Mouse (Mus musculus) midbrain, embryonic 13.5 days (tissue): ENCODE data around the gene Lepr. TPM values are rescaled to one million over a fixed set of nuclear protein-coding genes. Genes with fewer than 3 reads are reported as not detected.

ENCODE experiments used
- ATAC-seq: fragments of 200-750 bp; cut with Nextera tagmentation; 2 replicates; pipeline ENCODE4 v1.8.0; 2017; ENCODE audit warnings: mild to moderate bottlenecking, moderate TSS enrichment, moderate library complexity
- H3K27ac ChIP-seq: fragments of 300-500 bp; sonication (generic); 2 replicates; pipeline ENCODE4 v1.5.1; 2015; ENCODE audit warnings: inconsistent platforms, mild to moderate bottlenecking, moderate library complexity
- H3K27me3 ChIP-seq: fragments of 300-500 bp; sonication (generic); 2 replicates; pipeline ENCODE4 v1.6.1; 2015; ENCODE audit warnings: mild to moderate bottlenecking, inconsistent platforms
- H3K36me3 ChIP-seq: fragments of 300-500 bp; sonication (generic); 2 replicates; pipeline ENCODE4 v1.6.1; 2015; ENCODE audit warnings: mild to moderate bottlenecking, inconsistent platforms
- H3K4me1 ChIP-seq: fragments of 300-500 bp; sonication (generic); replicated peaks from 2 replicates; pipeline ENCODE4 v1.6.1; 2015; ENCODE audit warnings: inconsistent platforms
- H3K4me2 ChIP-seq: fragments of 300-500 bp; sonication (generic); replicated peaks from 2 replicates; pipeline ENCODE4 v1.6.1; 2015; ENCODE audit warnings: moderate library complexity, mild to moderate bottlenecking, inconsistent platforms
- H3K4me3 ChIP-seq: fragments of 300-500 bp; sonication (generic); replicated peaks from 2 replicates; pipeline ENCODE4 v1.5.1; 2015; ENCODE audit warnings: mild to moderate bottlenecking, inconsistent platforms
- H3K9ac ChIP-seq: fragments of 300-500 bp; sonication (generic); replicated peaks from 2 replicates; pipeline ENCODE4 v1.6.1; 2015; ENCODE audit warnings: mild to moderate bottlenecking, inconsistent platforms
- H3K9me3 ChIP-seq: fragments of 300-500 bp; sonication (generic); 2 replicates; pipeline ENCODE4 v1.6.1; 2016; ENCODE audit warnings: mild to moderate bottlenecking, inconsistent platforms
- WGBS: fragments of 180-500 bp; shearing (Covaris S2); methylation state at CpG from one replicate; pipeline ENCODE4 v1.1.7; 2015; 5-methylcytosine and 5-hydroxymethylcytosine counted together
- polyA plus RNA-seq: library from polyadenylated mRNA; unstranded; fragments of >200 nt; fragmentation: Nextera tagmentation; extraction: Ambion mirVana; gene quantifications from 2 replicates; pipeline ENCODE4 v1.2.1, GENCODE M21; 2015

Lepr gene
- polyA plus RNA-seq: 1.9 and 2.7 TPM in 2 replicates

DNA sequence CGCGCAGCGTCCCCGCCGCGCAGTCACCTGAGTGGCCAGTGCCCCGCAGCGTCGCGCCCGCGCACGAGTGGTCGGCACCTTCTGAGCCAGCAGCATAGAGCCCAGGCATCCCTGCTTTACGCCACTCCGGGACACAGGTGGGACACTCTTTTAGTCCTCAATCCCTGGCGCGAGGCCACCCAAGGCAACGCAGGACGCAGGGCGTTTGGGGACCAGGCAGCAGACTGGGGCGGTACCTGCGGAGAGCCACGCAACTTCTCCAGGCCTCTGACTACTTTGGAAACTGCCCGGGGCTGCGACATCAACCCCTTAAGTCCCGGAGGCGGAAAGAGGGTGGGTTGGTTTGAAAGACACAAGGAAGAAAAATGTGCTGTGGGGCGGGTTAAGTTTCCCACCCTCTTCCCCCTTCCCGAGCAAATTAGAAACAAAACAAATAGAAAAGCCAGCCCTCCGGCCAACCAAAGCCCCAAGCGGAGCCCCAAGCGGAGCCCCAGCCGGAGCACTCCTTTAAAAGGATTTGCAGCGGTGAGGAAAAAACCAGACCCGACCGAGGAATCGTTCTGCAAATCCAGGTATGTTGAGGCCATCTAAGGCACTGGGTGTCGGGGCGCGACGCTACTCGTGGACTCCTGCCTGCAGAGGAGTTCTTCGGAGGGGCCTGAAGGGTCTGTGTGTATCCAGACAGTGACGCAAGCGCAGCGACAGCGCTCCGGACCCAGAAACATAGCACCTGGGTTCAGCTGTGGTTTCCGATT lies at the start of gene Lepr:
Gene Lepr (plus strand): TSS at position 38 of the 755 bp plus-strand sequence.
- under 1% methylated on average over 50 of the region's 50 CpGs for WGBS
- peak; percentile 53; the same call in 1 of the 2 replicates for ATAC-seq
- H3K4me3 ChIP-seq: peak within 1 kb of the TSS; percentile 44
- peaks cover 10% of the 10 kb centered on the region for H3K4me1 ChIP-seq
- peaks cover 32% of the 10 kb centered on the region for H3K27me3 ChIP-seq
- peak within 1 kb of the TSS; percentile 86 for H3K4me2 ChIP-seq
- no peaks in the 10 kb centered on the region for H3K9me3 ChIP-seq
- H3K9ac ChIP-seq: peak within 1 kb of the TSS; percentile 52
- H3K36me3 ChIP-seq: no peaks in the 10 kb centered on the region
- H3K27ac ChIP-seq: no peak within 1 kb of the TSS

DNA sequence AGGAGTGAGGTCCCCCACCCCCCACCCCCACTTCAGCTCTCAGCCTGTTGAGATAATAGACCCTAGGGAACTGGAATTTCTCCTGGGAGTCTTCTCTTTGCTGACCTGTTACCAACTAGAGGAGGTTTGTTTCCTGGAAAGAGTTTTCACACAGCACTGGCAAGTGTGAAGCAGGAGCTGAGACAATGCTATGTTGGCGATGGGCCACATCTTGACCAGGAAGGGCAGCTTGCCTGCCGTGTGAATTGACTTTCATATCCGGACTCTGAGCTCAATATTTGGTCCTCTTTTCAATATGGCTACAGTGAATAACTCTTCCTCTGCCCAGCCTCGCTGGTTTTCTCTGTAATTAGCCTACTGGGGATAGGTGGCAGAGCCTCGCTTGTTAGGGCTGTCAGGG lies 48.0 kb upstream of the Lepr start:
- H3K9me3 ChIP-seq: no peaks in the 10 kb centered on the region
- no peak overlapping the region for H3K9ac ChIP-seq
- no peaks in the 10 kb centered on the region for H3K36me3 ChIP-seq
- ATAC-seq: no peak
- no peaks in the 10 kb centered on the region for H3K27me3 ChIP-seq
- H3K4me1 ChIP-seq: no peaks in the 10 kb centered on the region; the same call in 1 of the 2 replicates
- no peak overlapping the region for H3K27ac ChIP-seq
- H3K4me2 ChIP-seq: no peak overlapping the region
- WGBS: 71% methylated on average over 5 of the region's 5 CpGs
- H3K4me3 ChIP-seq: no peak overlapping the region

DNA sequence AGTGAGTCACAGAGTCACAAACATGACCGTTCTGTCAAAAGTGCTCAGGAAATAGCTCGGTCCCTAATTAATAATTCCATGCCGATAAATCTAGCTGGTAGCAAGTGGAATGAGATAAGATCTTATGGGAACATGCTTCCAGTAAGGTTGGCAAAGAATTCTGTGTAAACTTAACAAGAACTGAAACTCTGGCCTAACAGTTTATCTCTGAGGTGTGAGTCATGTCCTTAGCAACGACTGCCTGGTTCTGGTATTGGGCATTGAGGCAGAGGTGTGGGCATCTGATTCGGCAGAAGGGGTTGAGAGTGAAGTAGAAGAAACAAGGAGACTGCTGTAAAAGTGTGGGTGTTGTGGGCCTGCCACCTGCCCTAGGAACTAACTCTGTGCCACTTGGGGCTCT lies 47.4 kb upstream of the Lepr start:
- H3K9me3 ChIP-seq: no peaks in the 10 kb centered on the region
- ATAC-seq: no peak
- 86% methylated on average over 5 of the region's 5 CpGs for WGBS
- no peaks in the 10 kb centered on the region for H3K36me3 ChIP-seq
- no peak overlapping the region for H3K4me3 ChIP-seq
- no peak overlapping the region for H3K4me2 ChIP-seq
- no peak overlapping the region for H3K27ac ChIP-seq
- no peaks in the 10 kb centered on the region; the same call in 1 of the 2 replicates for H3K4me1 ChIP-seq
- H3K9ac ChIP-seq: no peak overlapping the region
- no peaks in the 10 kb centered on the region for H3K27me3 ChIP-seq

DNA sequence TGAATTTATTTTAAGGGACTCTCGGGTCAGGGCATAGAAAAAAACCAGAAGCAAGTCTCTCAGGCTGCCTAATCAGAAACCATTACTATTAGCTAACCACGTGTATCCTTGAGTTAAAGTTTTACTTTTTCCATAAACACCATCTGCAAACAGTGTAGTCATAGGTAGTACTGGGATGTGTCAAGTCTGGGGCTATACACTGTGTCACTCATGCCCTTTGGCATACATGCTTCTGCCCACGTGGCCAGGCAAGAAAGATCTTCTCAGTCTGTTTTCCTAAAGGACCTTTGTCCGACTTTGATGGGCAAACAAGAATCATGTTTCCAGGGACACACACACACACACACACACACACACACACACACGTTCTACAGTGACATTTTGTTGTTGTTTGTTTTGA lies 42.4 kb upstream of the Lepr start:
- 80% methylated on average over 5 of the region's 5 CpGs for WGBS

DNA sequence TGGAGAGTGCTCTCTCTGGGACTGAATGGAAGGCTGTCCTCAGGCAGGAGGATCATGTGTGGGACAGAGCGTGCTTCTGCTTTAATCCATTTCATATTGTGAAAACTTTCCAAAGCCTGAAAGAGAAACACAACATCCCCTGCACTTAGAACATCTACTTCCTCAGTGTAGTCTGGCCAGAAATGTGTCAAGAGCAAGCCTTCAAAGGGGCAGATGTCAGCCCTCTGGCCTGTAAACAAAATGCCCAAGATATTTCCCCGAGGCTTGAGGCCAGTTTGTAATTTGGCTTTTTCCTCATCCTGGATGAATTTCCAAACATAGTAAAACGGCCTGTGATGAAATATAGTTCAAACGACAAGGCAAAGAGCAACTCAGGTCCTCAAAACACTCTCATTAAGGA lies 41.5 kb upstream of the Lepr start:
- Histone ChIP-seq H3K27me3 (no peaks in the 10 kb centered on the region), H3K4me1 (no peaks in the 10 kb centered on the region), H3K27ac (no peak overlapping the region), H3K4me3 (no peak overlapping the region), H3K9me3 (no peaks in the 10 kb centered on the region), H3K36me3 (no peaks in the 10 kb centered on the region), H3K9ac (no peak overlapping the region), H3K4me2 (no peak overlapping the region)
- no peak for ATAC-seq
- 76% methylated on average over 4 of the region's 4 CpGs for WGBS

More for the DNA sequence above, 42.4 kb upstream of the Lepr start:
- no peak for ATAC-seq
- no peak overlapping the region for H3K27ac ChIP-seq
- no peaks in the 10 kb centered on the region for H3K9me3 ChIP-seq
- no peaks in the 10 kb centered on the region for H3K27me3 ChIP-seq
- H3K9ac ChIP-seq: no peak overlapping the region
- H3K4me2 ChIP-seq: no peak overlapping the region
- H3K36me3 ChIP-seq: no peaks in the 10 kb centered on the region
- no peak overlapping the region for H3K4me3 ChIP-seq
- H3K4me1 ChIP-seq: no peaks in the 10 kb centered on the region

DNA sequence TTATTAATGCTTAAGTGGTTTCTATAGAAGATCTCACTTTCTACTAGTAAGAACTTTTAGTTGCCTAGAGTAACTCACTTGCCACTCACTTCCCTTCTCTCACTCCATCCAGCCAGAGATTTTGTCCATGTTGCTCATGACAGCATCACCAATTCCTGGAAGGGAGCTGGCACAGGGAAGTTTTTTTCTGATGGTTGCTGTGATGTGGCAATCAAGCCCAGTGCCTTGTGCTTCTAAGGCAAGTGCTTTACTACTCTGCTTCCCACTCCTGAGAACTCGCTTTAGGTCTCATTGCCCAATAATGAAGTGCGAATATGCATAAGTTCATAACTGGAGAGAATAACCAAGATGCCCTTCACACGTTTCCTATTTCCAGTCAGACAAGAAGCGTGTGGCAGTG lies 34.6 kb upstream of the Lepr start:
- ATAC-seq: no peak
- Histone ChIP-seq H3K9ac (no peak overlapping the region), H3K27me3 (no peaks in the 10 kb centered on the region), H3K9me3 (no peaks in the 10 kb centered on the region), H3K4me3 (no peak overlapping the region), H3K4me1 (no peaks in the 10 kb centered on the region), H3K27ac (no peak overlapping the region), H3K4me2 (no peak overlapping the region), H3K36me3 (no peaks in the 10 kb centered on the region)
- WGBS: 88% methylated on average over 4 of the region's 4 CpGs

DNA sequence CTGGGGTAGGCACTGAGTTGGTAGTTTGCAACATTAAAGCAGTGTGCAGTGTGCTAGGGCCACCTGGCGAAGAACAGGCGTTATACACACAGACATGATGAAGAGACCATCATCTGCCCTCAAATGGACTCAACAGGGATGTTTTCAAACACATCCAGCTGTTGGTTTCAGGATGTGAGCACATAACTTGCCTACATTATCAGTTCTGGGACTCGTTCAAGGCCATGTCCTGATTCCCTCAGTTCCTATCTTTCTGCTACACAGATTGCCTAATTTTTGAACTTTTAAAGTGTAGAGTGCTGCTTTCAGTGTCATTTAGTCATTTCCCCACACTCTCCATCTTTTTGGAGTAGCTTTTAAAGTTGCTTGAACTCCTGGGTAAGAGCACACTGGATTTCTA lies 34.1 kb upstream of the Lepr start:
- WGBS: 89% methylated on average over 3 of the region's 3 CpGs
- no peaks in the 10 kb centered on the region for H3K9me3 ChIP-seq
- H3K4me1 ChIP-seq: no peaks in the 10 kb centered on the region
- H3K36me3 ChIP-seq: no peaks in the 10 kb centered on the region
- H3K4me3 ChIP-seq: no peak overlapping the region
- ATAC-seq: no peak
- H3K27ac ChIP-seq: no peak overlapping the region
- H3K27me3 ChIP-seq: no peaks in the 10 kb centered on the region
- H3K4me2 ChIP-seq: no peak overlapping the region
- H3K9ac ChIP-seq: no peak overlapping the region

DNA sequence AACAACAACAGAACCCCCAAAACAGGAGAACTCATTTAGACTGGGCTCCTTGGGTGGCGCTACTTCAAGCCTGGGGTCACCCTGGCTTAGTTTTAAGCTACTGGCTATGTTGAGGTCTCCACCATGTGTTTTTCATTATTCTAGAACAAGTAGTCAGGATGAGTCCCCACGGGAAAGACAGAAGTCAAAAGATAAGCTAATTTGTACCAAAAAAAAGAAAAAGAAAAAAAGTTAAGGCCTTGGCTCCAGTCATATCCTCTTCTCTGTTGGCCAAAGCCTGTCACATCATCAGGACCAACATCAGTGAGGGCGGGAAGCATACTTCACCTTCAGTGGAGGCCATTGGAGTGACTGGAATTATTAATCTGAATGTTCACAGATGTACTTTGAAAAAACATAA lies 32.4 kb upstream of the Lepr start:
- Histone ChIP-seq H3K27ac (no peak overlapping the region), H3K9me3 (no peaks in the 10 kb centered on the region), H3K4me3 (no peak overlapping the region), H3K9ac (no peak overlapping the region), H3K36me3 (no peaks in the 10 kb centered on the region), H3K4me2 (no peak overlapping the region), H3K27me3 (no peaks in the 10 kb centered on the region), H3K4me1 (no peaks in the 10 kb centered on the region)
- 93% methylated on average over 3 of the region's 3 CpGs for WGBS
- no peak for ATAC-seq

DNA sequence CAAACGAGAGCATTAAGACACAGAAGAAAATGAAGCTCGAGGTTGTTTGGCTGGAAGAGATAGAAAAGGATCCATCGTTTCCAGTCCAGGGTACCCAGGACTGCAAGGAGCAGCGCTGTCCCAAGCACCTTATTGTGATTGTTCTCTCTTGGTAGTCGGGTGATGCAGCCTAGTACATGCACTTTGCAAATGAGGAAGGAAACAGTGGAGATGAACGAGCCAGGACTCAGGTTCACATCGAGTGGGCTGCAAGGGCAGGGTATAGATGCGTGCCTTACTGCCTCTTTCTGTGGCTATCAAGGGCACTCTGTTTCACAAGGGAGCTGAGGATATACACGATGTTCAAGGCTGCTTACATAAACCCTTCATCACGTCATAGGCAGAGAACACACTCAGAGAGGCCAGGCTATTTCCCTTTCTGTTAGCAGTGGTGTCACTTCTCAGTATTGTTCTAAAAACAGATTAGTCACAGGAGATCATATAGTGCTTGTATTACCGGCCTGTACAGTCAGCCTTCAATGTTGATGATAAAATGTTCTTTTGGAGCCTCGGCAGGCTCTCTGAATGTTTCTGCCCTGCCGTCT lies 30.9 kb upstream of the Lepr start:
- 79% methylated on average over 13 of the region's 13 CpGs for WGBS
- Histone ChIP-seq H3K4me3 (no peak overlapping the region), H3K4me2 (no peak overlapping the region), H3K27ac (no peak overlapping the region), H3K27me3 (no peaks in the 10 kb centered on the region), H3K36me3 (no peaks in the 10 kb centered on the region), H3K9ac (no peak overlapping the region), H3K4me1 (no peaks in the 10 kb centered on the region), H3K9me3 (no peaks in the 10 kb centered on the region)
- no peak for ATAC-seq

DNA sequence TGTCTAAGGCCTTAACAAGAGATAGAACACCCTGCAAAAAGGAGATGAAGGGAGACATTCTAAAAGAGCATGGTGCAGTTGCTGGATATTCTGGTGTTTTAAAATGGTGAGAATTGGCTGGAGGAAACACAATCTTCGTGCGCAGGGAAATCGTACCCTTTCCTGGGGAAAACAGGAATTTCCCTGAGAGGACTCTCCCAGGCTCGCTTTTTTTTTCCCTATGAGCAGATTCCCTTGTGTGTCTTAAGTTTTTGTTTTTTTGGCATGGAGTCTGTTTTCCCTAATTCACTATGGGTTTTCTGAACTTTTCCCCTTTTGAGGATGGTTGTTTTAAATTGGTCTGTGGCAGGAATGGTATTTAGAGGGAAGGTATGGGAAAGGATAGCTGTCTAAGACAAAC lies 28.0 kb upstream of the Lepr start:
- H3K9me3 ChIP-seq: no peaks in the 10 kb centered on the region
- no peak overlapping the region for H3K27ac ChIP-seq
- H3K27me3 ChIP-seq: no peaks in the 10 kb centered on the region
- no peak overlapping the region for H3K9ac ChIP-seq
- ATAC-seq: no peak
- H3K4me2 ChIP-seq: no peak overlapping the region
- H3K4me3 ChIP-seq: no peak overlapping the region
- no peaks in the 10 kb centered on the region for H3K4me1 ChIP-seq
- H3K36me3 ChIP-seq: no peaks in the 10 kb centered on the region
- 96% methylated on average over 4 of the region's 4 CpGs for WGBS

DNA sequence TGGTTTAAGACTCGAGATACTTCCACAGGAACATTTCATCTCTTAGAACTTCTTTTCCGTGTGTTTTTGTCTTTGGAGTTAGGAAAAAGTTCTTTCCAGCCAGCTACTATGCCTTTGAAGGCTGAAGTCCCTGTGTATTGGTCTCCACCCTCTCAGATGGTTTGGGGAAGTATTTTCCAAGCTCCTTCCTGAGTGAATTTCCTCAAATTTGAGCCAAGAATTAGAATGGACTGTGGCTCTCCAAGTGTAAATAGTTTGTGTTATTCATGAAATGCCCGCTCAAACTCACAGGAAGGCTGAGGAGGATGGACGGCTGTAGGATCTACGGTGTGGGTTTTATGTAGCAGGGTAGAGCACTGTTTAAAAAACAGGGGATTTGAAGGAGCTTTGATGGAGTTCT lies 27.6 kb upstream of the Lepr start:
- ATAC-seq: no peak
- Histone ChIP-seq H3K27ac (no peak overlapping the region), H3K36me3 (no peaks in the 10 kb centered on the region), H3K9me3 (no peaks in the 10 kb centered on the region), H3K4me3 (no peak overlapping the region), H3K27me3 (no peaks in the 10 kb centered on the region), H3K9ac (no peak overlapping the region), H3K4me2 (no peak overlapping the region), H3K4me1 (no peaks in the 10 kb centered on the region)
- 87% methylated on average over 5 of the region's 5 CpGs for WGBS

DNA sequence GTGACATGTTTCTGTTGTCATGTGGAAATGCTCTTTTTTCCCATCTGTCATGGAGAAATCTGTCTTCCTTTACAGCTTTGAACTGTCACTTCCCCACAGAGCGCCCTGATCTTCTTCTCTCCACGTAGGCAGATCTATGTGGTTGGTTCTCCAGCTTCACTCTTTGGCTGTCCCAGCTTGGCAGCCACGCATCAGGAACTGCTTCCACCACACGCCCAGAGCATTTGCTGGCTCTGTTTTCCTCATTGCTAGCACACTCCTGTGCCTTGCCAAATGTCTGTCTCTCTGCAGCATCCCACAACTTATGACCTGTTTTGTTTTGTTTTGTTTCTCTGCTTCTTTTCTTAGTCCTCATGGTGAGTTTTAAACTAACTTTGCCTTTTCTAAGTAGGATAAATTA lies 24.3 kb upstream of the Lepr start:
- no peaks in the 10 kb centered on the region for H3K36me3 ChIP-seq
- H3K27ac ChIP-seq: no peak overlapping the region
- WGBS: 78% methylated on average over 4 of the region's 4 CpGs
- no peaks in the 10 kb centered on the region for H3K27me3 ChIP-seq
- H3K9me3 ChIP-seq: no peaks in the 10 kb centered on the region
- no peak overlapping the region for H3K4me2 ChIP-seq
- no peak overlapping the region for H3K4me3 ChIP-seq
- no peaks in the 10 kb centered on the region for H3K4me1 ChIP-seq
- no peak overlapping the region for H3K9ac ChIP-seq
- no peak for ATAC-seq

DNA sequence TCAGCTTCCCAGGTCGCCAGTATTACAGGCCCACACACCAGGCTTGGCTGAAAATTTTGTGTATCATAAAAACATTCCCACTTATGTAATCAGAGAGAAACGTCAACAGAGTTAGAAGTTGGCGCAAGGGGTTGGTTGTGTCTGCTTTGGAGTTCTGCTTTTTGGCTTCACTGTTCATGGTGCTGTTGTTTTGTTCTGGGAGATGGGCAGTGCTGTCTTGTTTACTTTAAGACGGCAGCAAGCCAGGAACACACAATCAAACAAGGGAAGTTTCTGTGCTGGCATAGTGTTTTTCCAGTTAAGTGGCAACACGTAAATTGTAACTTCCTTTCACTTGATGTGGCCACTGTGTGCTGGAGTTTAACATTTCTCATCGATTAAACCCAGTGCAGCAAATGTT lies 22.7 kb upstream of the Lepr start:
- 81% methylated on average over 6 of the region's 6 CpGs for WGBS
- H3K4me3 ChIP-seq: no peak overlapping the region

More for the DNA sequence above, 22.7 kb upstream of the Lepr start:
- Histone ChIP-seq H3K36me3 (no peaks in the 10 kb centered on the region), H3K9me3 (no peaks in the 10 kb centered on the region), H3K27me3 (no peaks in the 10 kb centered on the region), H3K9ac (no peak overlapping the region), H3K27ac (no peak overlapping the region), H3K4me2 (no peak overlapping the region), H3K4me1 (no peaks in the 10 kb centered on the region)
- no peak for ATAC-seq
